Mouse (Mus musculus): ENCODE measurements around the gene 2810004N23Rik. TPM values are rescaled to one million over a fixed set of nuclear protein-coding genes. Genes with fewer than 3 reads are reported as not detected.

2810004N23Rik gene
- 10 to 100 TPM; 28.8 to 30.0 TPM for total RNA-seq (2023)

DNA sequence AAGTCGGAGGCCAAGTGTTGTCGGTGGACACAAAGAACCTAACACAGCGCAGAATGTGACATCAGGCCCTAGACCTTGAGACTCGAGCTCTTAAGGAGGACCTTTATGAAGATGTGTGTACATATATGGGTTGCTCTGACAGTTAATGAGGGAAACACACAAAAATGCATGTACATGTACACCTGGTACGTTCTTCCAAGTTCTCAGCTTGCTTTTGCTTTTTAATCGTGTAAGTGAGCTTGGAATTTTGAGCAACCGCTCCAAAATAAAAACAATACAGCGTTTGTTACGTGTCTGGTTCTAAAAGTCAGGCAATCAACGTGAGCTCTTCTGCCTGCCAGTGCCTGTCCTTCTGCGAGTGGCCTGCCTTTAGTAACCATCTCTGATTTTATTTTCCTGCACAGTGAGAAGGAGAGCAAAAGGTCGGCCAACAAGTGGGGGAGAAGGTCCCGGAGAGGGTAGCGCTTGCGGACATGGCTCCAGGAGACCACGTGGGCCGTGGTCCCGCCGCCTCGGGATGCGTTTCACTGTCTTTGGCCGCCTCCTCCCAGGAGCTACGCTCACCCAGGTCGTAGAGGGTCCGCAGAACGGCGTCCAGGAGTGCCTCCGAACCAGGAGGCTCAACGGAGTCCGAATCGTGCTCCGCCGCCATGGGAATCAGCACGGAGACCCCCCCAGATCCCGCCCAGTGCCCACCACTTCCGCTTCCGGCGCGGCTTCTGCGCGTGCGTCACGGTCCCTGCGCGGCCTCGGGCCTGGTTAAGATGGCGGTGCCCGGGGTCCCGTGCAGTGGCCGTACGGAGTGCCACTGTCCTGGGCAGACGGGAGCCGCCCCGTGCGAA, at the start of gene 2810004N23Rik, which contains the start of gene Gnpat:
Gene 2810004N23Rik, minus strand, starts transcription at position 800 of the 842 bp plus-strand sequence.
Gene Gnpat, plus strand, starts transcription at position 713 of the 842 bp plus-strand sequence.

DNA sequence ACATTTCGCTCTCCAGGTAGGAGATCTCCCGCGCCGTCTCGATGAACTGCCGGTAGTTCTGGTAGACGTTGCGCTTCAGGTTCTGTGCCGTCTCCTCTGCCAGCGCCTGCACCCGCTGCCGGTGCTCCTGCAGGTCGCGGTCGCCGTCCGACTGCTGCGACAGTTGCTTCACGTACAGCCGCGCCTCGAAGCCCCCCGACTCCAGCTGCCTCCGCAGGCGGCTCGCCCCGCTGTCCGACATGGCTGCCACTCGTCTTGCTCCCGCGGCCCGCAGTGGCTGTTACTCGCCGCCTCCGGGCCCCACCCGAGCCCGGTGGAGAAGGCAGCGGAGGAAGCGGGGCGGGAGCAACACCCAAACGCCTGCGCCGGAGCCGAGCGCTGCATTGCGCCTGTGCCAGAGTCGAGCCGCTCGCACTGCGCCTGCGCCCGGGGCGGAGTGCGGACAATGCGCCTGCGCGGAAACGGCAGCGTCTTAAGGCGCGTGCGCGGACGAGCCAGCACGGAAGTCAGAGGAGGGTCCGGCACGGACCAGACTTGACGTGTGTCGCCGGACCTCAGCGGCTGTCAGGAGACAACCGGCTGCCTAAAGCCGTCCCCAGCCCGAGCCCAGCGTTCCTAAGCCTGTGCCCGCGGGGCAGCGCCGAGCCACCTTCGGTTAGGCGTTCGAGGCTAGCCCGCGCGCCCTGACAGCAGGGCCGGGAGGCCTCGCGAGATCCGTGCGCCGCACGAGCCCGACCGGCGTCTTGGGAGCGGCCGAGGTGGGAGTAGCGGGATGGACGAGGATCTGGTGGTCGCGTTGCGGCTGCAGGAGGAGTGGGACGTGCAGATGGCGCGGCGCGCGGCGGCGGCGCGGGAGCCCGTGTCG, 34.7 kb upstream of the 2810004N23Rik start, which contains the start of the genes Exoc8 and Sprtn:
Gene Exoc8, minus strand, starts transcription at position 320 of the 865 bp plus-strand sequence.
Gene Sprtn, plus strand, starts transcription at position 501 of the 865 bp plus-strand sequence.

DNA sequence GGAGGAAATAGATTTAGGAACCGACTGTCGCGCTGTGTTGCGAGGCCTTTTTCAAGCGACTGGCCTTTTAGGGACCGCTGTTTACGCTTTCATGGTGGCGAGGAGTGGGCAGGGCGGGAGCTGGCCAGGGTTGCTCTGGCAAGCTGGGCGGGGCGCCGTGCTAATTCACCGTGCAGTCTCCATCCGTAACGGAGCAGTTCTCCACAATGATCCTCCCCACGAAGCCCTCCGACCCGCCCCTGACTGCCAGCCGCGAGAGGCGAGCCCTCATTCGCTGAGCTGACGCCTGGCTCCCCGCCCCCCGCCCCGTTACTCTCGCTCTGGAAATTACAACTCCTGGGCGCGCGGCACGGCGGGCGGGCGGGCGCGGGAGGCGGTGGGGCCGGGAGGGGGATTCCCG, 70.2 kb downstream of the 2810004N23Rik start, which contains the start of gene Trim67:
Gene Trim67, plus strand, starts transcription at position 385 of the 400 bp plus-strand sequence.

Other genes with a start within 250 kb of the 2810004N23Rik start
- gene 2310022B05Rik, start 199.8 kb downstream of the 2810004N23Rik start, total RNA-seq (2023): 1 to 10 TPM; 6.0 to 7.7 TPM
- 100 to 1,000 TPM; 220 to 276 TPM for gene Ttc13, start 141.1 kb downstream of the 2810004N23Rik start, total RNA-seq (2023)
- gene Arv1, start 141.0 kb downstream of the 2810004N23Rik start, total RNA-seq (2023): 10 to 100 TPM; 32.8 to 41.5 TPM
- under 1 TPM in 1 of 2 experiments, not detected in 1; 0.70 TPM for gene Fam89a, start 111.3 kb downstream of the 2810004N23Rik start, total RNA-seq (2023)
- not detected for gene Trim67, start 70.0 kb downstream of the 2810004N23Rik start, total RNA-seq (2023)
- 10 to 100 TPM; 63.8 to 68.8 TPM for gene Gnpat, start 87 bp downstream of the 2810004N23Rik start, total RNA-seq (2023)
- 10 to 100 TPM; 14.9 to 17.5 TPM for gene Exoc8, start 34.6 kb upstream of the 2810004N23Rik start, total RNA-seq (2023)
- 10 to 100 TPM; 33.2 to 38.3 TPM for gene Sprtn, start 34.8 kb upstream of the 2810004N23Rik start, total RNA-seq (2023)
- 10 to 100 TPM; 39.2 to 39.5 TPM for gene Egln1, start 86.2 kb upstream of the 2810004N23Rik start, total RNA-seq (2023)
- gene Tsnax, start 149.9 kb upstream of the 2810004N23Rik start, total RNA-seq (2023): 10 to 100 TPM; 50.0 to 60.1 TPM
- gene Disc1, start 191.1 kb upstream of the 2810004N23Rik start, total RNA-seq (2023): 1 to 10 TPM; 4.6 to 5.1 TPM